Mouse (Mus musculus): Measurements from ENCODE around the gene Ube2i.

- TF ChIP-seq CTCF (IDR thresholded peaks at IDR 0.05; ENCODE audit: extremely low read depth, insufficient read depth, low read length) (no peak), POLR2A (IDR thresholded peaks at IDR 0.05; ENCODE audit: extremely low read depth, insufficient read depth, low read length) (no peak)
Observed at GRCm38 (mm10) chr17:25275833-25276232, 1.4 kb upstream of the Ube2i start.
